Mouse (Mus musculus) large intestine, adult 2 months (tissue): ENCODE data around the gene Fthl17c. TPM values are rescaled to one million over a fixed set of nuclear protein-coding genes. Genes with fewer than 3 reads are reported as not detected.
"Not testable (repeated sequence)": the region's sequence is repeated elsewhere in the genome, so short reads cannot be mapped to it uniquely, and the experiment has no call there.

Source experiments
- DNase-seq: peaks from one replicate; pipeline ENCODE4 v3.0.0-alpha.2; 2012; ENCODE audit warnings: low read depth, low spot score
- WGBS: fragments of 180-500 bp; shearing (Covaris S2); methylation state at CpG from one replicate; pipeline ENCODE4 v1.1.7; 2018; 5-methylcytosine and 5-hydroxymethylcytosine counted together
- polyA plus RNA-seq: library from polyadenylated mRNA; depleted of rRNA; stranded (reverse); fragments of >200 nt; gene quantifications from 2 replicates; pipeline ENCODE4 v1.2.3, GENCODE M21; 2012; rRNA removed

Fthl17c gene
- polyA plus RNA-seq = not detected in 2 replicates

DNA sequence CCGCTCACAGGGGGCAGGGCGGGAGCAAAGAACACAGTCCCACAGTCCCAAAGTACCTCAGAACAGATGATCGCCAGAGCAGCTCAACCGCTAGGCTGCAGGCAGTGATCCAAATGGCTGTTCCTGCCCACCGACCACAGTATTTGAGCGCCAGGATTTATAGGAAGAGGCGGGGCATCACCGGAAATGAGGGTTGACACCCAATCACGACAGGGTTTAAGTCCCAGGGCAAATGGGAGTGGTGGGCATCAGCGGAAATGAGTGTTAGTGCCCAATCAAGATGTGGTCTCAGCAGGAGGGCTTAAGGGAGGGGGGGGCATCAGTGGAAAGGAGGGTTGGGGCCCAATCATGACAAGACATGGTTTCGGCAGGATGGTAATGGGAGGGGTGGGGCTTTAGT is at the start of gene Fthl17c:
Fthl17c (minus strand) TSS at position 101 of the 400 bp plus-strand sequence.
- DNase-seq = not testable (repeated sequence)
- no CpG with 5 or more reads among the region's 11 CpGs for WGBS

DNA sequence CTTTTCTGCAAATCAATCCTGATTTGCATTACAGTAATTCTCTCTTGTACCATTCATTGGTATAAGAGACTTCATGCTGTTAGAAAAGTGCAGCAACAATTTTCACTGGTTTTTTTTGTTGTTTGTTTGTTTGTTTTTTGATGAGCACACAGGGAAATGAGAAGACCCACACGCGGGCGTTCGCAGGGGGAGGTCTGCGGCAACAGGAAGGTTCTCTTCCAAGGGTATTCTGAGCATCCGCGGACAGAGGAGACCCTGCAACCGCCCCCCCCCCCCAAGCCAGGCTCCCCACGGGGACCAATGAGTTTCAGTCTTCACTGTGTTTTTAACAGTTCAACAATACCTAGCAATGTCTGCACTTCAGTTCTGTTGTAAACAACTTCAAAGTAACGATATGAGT is 43.1 kb upstream of the Fthl17c start:
- WGBS = 57% methylated on average over 10 of the region's 10 CpGs
- no peak for DNase-seq

- 31% methylated on average over 1 of the region's 1 CpGs for WGBS
- DNase-seq = no peak
Observed at GRCm38 (mm10) chrX:9016079-9016478, 39.7 kb upstream of the Fthl17c start.

GRCm38 (mm10) chrX:8986655-8987054 is 10.3 kb upstream of the Fthl17c start, which contains the start of gene Fthl17d:
TSS of gene Fthl17d (minus strand) at chrX:8986755.
- WGBS = no CpG with 5 or more reads among the region's 9 CpGs
- DNase-seq = not testable (repeated sequence)

GRCm38 (mm10) chrX:8964618-8965017 is 11.7 kb downstream of the Fthl17c start:
- DNase-seq = not testable (repeated sequence)
- 44% methylated on average over 4 of the region's 4 CpGs for WGBS

DNA sequence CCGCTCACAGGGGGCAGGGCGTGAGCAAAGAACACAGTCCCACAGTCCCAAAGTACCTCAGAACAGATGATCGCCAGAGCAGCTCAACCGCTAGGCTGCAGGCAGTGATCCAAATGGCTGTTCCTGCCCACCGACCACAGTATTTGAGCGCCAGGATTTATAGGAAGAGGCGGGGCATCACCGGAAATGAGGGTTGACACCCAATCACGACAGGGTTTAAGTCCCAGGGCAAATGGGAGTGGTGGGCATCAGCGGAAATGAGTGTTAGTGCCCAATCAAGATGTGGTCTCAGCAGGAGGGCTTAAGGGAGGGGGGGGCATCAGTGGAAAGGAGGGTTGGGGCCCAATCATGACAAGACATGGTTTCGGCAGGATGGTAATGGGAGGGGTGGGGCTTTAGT is 13.5 kb downstream of the Fthl17c start, which contains the start of gene Fthl17b:
Fthl17b (minus strand) TSS at position 101 of the 400 bp plus-strand sequence.
- 92% methylated on average over 4 of the region's 11 CpGs for WGBS
- DNase-seq = not testable (repeated sequence)

DNA sequence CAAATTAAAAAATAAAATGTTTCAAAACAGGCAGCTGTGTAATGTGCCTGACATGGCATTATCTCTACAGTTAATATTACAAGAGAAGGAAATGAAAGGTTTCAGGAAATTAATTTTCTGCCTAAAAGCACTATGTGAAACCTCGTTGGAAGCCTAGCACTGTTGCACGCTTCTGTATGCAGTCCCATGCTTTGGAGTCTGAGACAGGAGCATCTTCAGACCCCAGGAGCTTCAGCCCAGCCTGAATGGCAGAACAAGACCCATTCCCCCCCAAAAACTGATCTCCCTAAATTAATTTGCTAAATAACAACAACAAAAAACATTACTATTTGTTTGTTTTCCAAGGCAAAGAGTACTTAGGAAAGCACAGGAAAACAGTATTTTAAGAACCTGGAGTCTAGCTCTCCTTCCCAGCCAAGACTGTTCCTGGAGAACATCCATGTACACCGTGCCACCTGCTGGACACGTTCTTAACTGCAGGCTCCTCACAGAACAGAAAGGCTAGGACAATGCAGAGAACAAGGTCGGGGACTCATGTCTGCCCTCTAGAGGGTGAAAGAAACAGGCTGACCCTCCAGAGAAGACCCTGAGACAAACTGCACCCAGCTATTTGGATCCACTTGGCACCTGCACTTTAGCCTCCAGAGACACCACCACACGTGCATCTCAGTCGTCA is 28.1 kb downstream of the Fthl17c start:
- peak; percentile 21 for DNase-seq
- WGBS = 17% methylated on average over 7 of the region's 7 CpGs

- no peak for DNase-seq
- 59% methylated on average over 8 of the region's 8 CpGs for WGBS
Observed at GRCm38 (mm10) chrX:8944041-8944440, 32.3 kb downstream of the Fthl17c start.

GRCm38 (mm10) chrX:8927308-8927707 is 49.1 kb downstream of the Fthl17c start:
- DNase-seq = no peak
- WGBS = 33% methylated on average over 4 of the region's 4 CpGs

Other genes starting within 250 kb of the Fthl17c start
- gene Ssx9, start 228.1 kb downstream of the Fthl17c start, polyA plus RNA-seq = not detected in 2 replicates
- gene Ssxb5, start 172.9 kb downstream of the Fthl17c start, polyA plus RNA-seq = not detected in 2 replicates
- not detected in 2 replicates for gene Gm6592, start 132.6 kb downstream of the Fthl17c start, polyA plus RNA-seq
- not detected in 2 replicates for gene Gm5751, start 102.3 kb downstream of the Fthl17c start, polyA plus RNA-seq
- gene B630019K06Rik, start 84.2 kb downstream of the Fthl17c start, polyA plus RNA-seq = 0.36 and 0.47 TPM in 2 replicates
- gene Fthl17b, start 13.6 kb downstream of the Fthl17c start, polyA plus RNA-seq = not detected in 2 replicates
- not detected in 2 replicates for gene Fthl17d, start 10.2 kb upstream of the Fthl17c start, polyA plus RNA-seq
- not detected in 2 replicates for gene Fthl17e, start 56.9 kb upstream of the Fthl17c start, polyA plus RNA-seq
- gene Fthl17f, start 86.5 kb upstream of the Fthl17c start, polyA plus RNA-seq = not detected in 2 replicates
- gene 4930402K13Rik, start 128.0 kb upstream of the Fthl17c start, polyA plus RNA-seq = not detected in 2 replicates
- 0.10 and 0.15 TPM in 2 replicates for gene Lancl3, start 223.3 kb upstream of the Fthl17c start, polyA plus RNA-seq